8 mouse cellular contexts compared by ENCODE assay signal in genomic region chr4:151073108-151073744, GRCm38 (mm10). TPM values are rescaled to one million over a fixed set of nuclear protein-coding genes. Genes with fewer than 3 reads are reported as not detected.
DNase-seq lines count a peak whose midpoint lies in the region; ATAC-seq and TF ChIP-seq lines count a peak whose summit lies in the region.

No protein-coding gene starts in this region.

- no peak for TF ChIP-seq POLR2A in limb, embryonic 14.5 days (IDR thresholded peaks at IDR 0.05; ENCODE audit: borderline replicate concordance, extremely low read depth, insufficient read depth, insufficient read length)

- no peak overlapping the region for H3K4me3 ChIP-seq in kidney, embryonic 14.5 days (ENCODE audit: low read length)
- no peak overlapping the region for H3K4me3 ChIP-seq in limb, embryonic 14.5 days (replicated peaks; ENCODE audit: low read length)
- no peak overlapping the region for H3K4me3 ChIP-seq in stomach, embryonic 14.5 days (ENCODE audit: low read depth, low read length)

- WGBS in kidney, embryonic 14.5 days: 56% methylated on average over 13 of the region's 13 CpGs
- 59% methylated on average over 13 of the region's 13 CpGs for WGBS in limb, embryonic 14.5 days
- 54% methylated on average over 13 of the region's 13 CpGs for WGBS in stomach, embryonic 14.5 days

- H3K36me3 ChIP-seq in kidney, embryonic 14.5 days (ENCODE audit: control insufficient read depth, insufficient read depth, low read length): peaks cover 26% of the 10 kb centered on the region
- H3K36me3 ChIP-seq in limb, embryonic 14.5 days (ENCODE audit: control insufficient read depth, insufficient read depth, low read length): peaks cover 23% of the 10 kb centered on the region
- no peaks in the 10 kb centered on the region; the same call in 1 of the 2 replicates for H3K36me3 ChIP-seq in stomach, embryonic 14.5 days (ENCODE audit: control insufficient read depth, insufficient read depth, low read length)

- H3K9me3 ChIP-seq in kidney, embryonic 14.5 days (ENCODE audit: control insufficient read depth, low read length): no peaks in the 10 kb centered on the region
- no peaks in the 10 kb centered on the region for H3K9me3 ChIP-seq in limb, embryonic 14.5 days (ENCODE audit: control insufficient read depth, low read length)
- no peaks in the 10 kb centered on the region for H3K9me3 ChIP-seq in stomach, embryonic 14.5 days (ENCODE audit: control insufficient read depth, low read depth, low read length)

- no peaks in the 10 kb centered on the region for H3K27me3 ChIP-seq in kidney, embryonic 14.5 days (ENCODE audit: control insufficient read depth, insufficient read depth, low read length)
- no peaks in the 10 kb centered on the region for H3K27me3 ChIP-seq in limb, embryonic 14.5 days (ENCODE audit: control insufficient read depth, insufficient read depth, low read length)
- H3K27me3 ChIP-seq in stomach, embryonic 14.5 days (ENCODE audit: control insufficient read depth, insufficient read depth, low read length): no peaks in the 10 kb centered on the region

- DNase-seq in A20 (ENCODE audit: low read depth, low spot score): peak; percentile 56
- peak; percentile 29 for DNase-seq in adrenal gland, adult 8-10 months
- peak; percentile 47 for DNase-seq in embryo, embryonic 11.5 days (ENCODE audit: low read depth, low spot score)
- peak; percentile 80 for DNase-seq in heart, adult 8-10 months (ENCODE audit: low spot score)
- peak; percentile 87 for DNase-seq in limb, embryonic 14.5 days (ENCODE audit: low spot score)
- DNase-seq in natural killer cell, adult 2 months (ENCODE audit: low spot score in 2 of 2): peak; percentile 42 to 58

- no peak overlapping the region for H3K4me2 ChIP-seq in kidney, embryonic 14.5 days (replicated peaks; ENCODE audit: low read depth, low read length)
- no peak overlapping the region for H3K4me2 ChIP-seq in limb, embryonic 14.5 days (replicated peaks; ENCODE audit: low read depth, low read length, severe bottlenecking)
- no peak overlapping the region for H3K4me2 ChIP-seq in stomach, embryonic 14.5 days (replicated peaks; ENCODE audit: low read depth, low read length)

- no peak overlapping the region for H3K9ac ChIP-seq in kidney, embryonic 14.5 days (ENCODE audit: low read depth, low read length)
- no peak overlapping the region for H3K9ac ChIP-seq in limb, embryonic 14.5 days (ENCODE audit: low read depth, low read length, severe bottlenecking)
- no peak overlapping the region for H3K9ac ChIP-seq in stomach, embryonic 14.5 days (replicated peaks; ENCODE audit: low read depth, low read length)

- 0 out of 2 replicates have a peak, but pooled peaks have one; percentile 57 for ATAC-seq in kidney, embryonic 14.5 days (ENCODE audit: low FRiP score, low TSS enrichment)
- ATAC-seq in limb, embryonic 14.5 days (ENCODE audit: low FRiP score, low read depth): peak; percentile 81
- peak; percentile 65; the same call in 1 of the 2 replicates for ATAC-seq in stomach, embryonic 14.5 days (ENCODE audit: insufficient number of reproducible peaks, insufficient read depth, low FRiP score, low read depth)

- H3K4me1 ChIP-seq in kidney, embryonic 14.5 days (ENCODE audit: control insufficient read depth, insufficient read depth, low read length): no peaks in the 10 kb centered on the region
- H3K4me1 ChIP-seq in limb, embryonic 14.5 days (ENCODE audit: control insufficient read depth, insufficient read depth, low read length): no peaks in the 10 kb centered on the region
- H3K4me1 ChIP-seq in stomach, embryonic 14.5 days (ENCODE audit: control insufficient read depth, insufficient read depth, low read length): no peaks in the 10 kb centered on the region

- no peak overlapping the region for H3K27ac ChIP-seq in kidney, embryonic 14.5 days (ENCODE audit: low read depth, low read length)
- H3K27ac ChIP-seq in limb, embryonic 14.5 days (replicated peaks; ENCODE audit: low read depth, low read length): no peak overlapping the region
- no peak overlapping the region for H3K27ac ChIP-seq in stomach, embryonic 14.5 days (ENCODE audit: low read length)

RNA-seq across cellular contexts. Expression of gene Vamp3, which starts 15.5 kb away (rescaled TPM):
- 10 to 100 TPM; 57.3 to 70.2 (median 63.4) TPM for total RNA-seq in adrenal gland, adult 8-10 months (2022)
- 10 to 100 TPM; 51.7 to 66.2 (median 62.3) TPM for total RNA-seq in heart, adult 8-10 months (2022)
- 77.4 and 115 TPM in 2 replicates for polyA plus RNA-seq in kidney, embryonic 14.5 days (2014; fragmentation: Nextera tagmentation; extraction: Ambion mirVana)
- 93.0 and 94.8 TPM in 2 replicates for polyA plus RNA-seq in limb, embryonic 14.5 days (2012; rRNA removed)
- polyA plus RNA-seq in limb, embryonic 14.5 days (2014; fragmentation: Nextera tagmentation; extraction: Ambion mirVana): 50.7 and 55.1 TPM in 2 replicates
- 97.5 and 121 TPM in 2 replicates for polyA plus RNA-seq in stomach, embryonic 14.5 days (2014; fragmentation: Nextera tagmentation; extraction: Ambion mirVana)

RNA-seq across cellular contexts. Expression of gene Gm13090, which starts 16.1 kb away (rescaled TPM):
- total RNA-seq in adrenal gland, adult 8-10 months (2022): not detected
- under 1 TPM in 2 of 4 experiments, not detected in 2; 0.37 to 0.44 TPM for total RNA-seq in heart, adult 8-10 months (2022)
- not detected in 2 replicates for polyA plus RNA-seq in kidney, embryonic 14.5 days (2014; fragmentation: Nextera tagmentation; extraction: Ambion mirVana)
- not detected in 2 replicates for polyA plus RNA-seq in limb, embryonic 14.5 days (2012; rRNA removed)
- polyA plus RNA-seq in limb, embryonic 14.5 days (2014; fragmentation: Nextera tagmentation; extraction: Ambion mirVana): not detected in 2 replicates
- 0.35 TPM in 1 of 2 replicates, not detected in the other for polyA plus RNA-seq in stomach, embryonic 14.5 days (2014; fragmentation: Nextera tagmentation; extraction: Ambion mirVana)

RNA-seq across cellular contexts. Expression of gene Per3, which starts 28.8 kb away (rescaled TPM):
- total RNA-seq in adrenal gland, adult 8-10 months (2022): 10 to 100 TPM; 20.3 to 52.9 (median 30.9) TPM
- 10 to 100 TPM in 3 of 4 experiments, 1 to 10 TPM in 1; 7.6 to 19.1 (median 16.9) TPM for total RNA-seq in heart, adult 8-10 months (2022)
- 7.8 and 8.8 TPM in 2 replicates for polyA plus RNA-seq in kidney, embryonic 14.5 days (2014; fragmentation: Nextera tagmentation; extraction: Ambion mirVana)
- polyA plus RNA-seq in limb, embryonic 14.5 days (2012; rRNA removed): 7.8 and 10.4 TPM in 2 replicates
- polyA plus RNA-seq in limb, embryonic 14.5 days (2014; fragmentation: Nextera tagmentation; extraction: Ambion mirVana): 6.1 and 6.9 TPM in 2 replicates
- polyA plus RNA-seq in stomach, embryonic 14.5 days (2014; fragmentation: Nextera tagmentation; extraction: Ambion mirVana): 8.1 and 9.1 TPM in 2 replicates

Comparison
In these comparisons a context has a peak if more than half of its experiments do, and no peak if none do; other contexts are left out.
1. DNase-seq: peak in every context shown above with its lines; median percentile 87 in limb, embryonic 14.5 days; 80 in heart, adult 8-10 months; 56 in A20; 50 in natural killer cell, adult 2 months; 47 in embryo, embryonic 11.5 days; 29 in adrenal gland, adult 8-10 months.